Mouse (Mus musculus) stomach, postnatal 0 days (tissue): ENCODE data around the gene Abat. TPM values are rescaled to one million over a fixed set of nuclear protein-coding genes. Genes with fewer than 3 reads are reported as not detected.

Experiments
- ATAC-seq: fragments of 200-750 bp; cut with Nextera tagmentation; 2 replicates; pipeline ENCODE4 v1.8.0; 2017; ENCODE audit not compliant: low FRiP score, low TSS enrichment
- DNase-seq: peaks from one replicate; pipeline ENCODE4 v3.0.0-alpha.2; 2016; ENCODE audit warnings: low spot score
- H3K27ac ChIP-seq: fragments of 300-500 bp; sonication (generic); replicated peaks from 2 replicates; pipeline ENCODE4 v1.5.1; 2014; ENCODE audit warnings: mild to moderate bottlenecking, control low read depth
- H3K27me3 ChIP-seq: fragments of 300-500 bp; sonication (generic); 2 replicates; pipeline ENCODE4 v1.6.1; 2014; ENCODE audit warnings: low read length; ENCODE audit not compliant: control insufficient read depth, insufficient read depth
- H3K36me3 ChIP-seq: fragments of 300-500 bp; sonication (generic); 2 replicates; pipeline ENCODE4 v1.6.1; 2014; ENCODE audit warnings: low read length, mixed read lengths; ENCODE audit not compliant: control insufficient read depth, insufficient read depth
- H3K4me1 ChIP-seq: fragments of 300-500 bp; sonication (generic); replicated peaks from 2 replicates; pipeline ENCODE4 v1.6.1; 2014; ENCODE audit warnings: antibody characterized with exemption; ENCODE audit not compliant: control insufficient read depth, insufficient read depth
- H3K4me2 ChIP-seq: fragments of 300-500 bp; sonication (generic); replicated peaks from 2 replicates; pipeline ENCODE4 v1.6.1; 2014; ENCODE audit warnings: low read depth, mild to moderate bottlenecking, control low read depth, moderate library complexity
- H3K4me3 ChIP-seq: fragments of 300-500 bp; sonication (generic); 2 replicates; pipeline ENCODE4 v1.5.1; 2014; ENCODE audit warnings: low read depth, low read length, control low read depth
- H3K9ac ChIP-seq: fragments of 300-500 bp; sonication (generic); 2 replicates; pipeline ENCODE4 v1.6.1; 2014; ENCODE audit warnings: mild to moderate bottlenecking, low read length, control low read depth, mixed read lengths
- H3K9me3 ChIP-seq: fragments of 300-500 bp; sonication (generic); 2 replicates; pipeline ENCODE4 v1.6.1; 2016; ENCODE audit warnings: low read length; ENCODE audit not compliant: control insufficient read depth
- CTCF ChIP-seq: IDR thresholded peaks from 2 replicates; pipeline ENCODE4 v1.5.1; 2016; ENCODE audit warnings: antibody characterized with exemption, low read depth, mild to moderate bottlenecking, moderate library complexity
- EP300 ChIP-seq: optimal IDR thresholded peaks from 2 replicates; pipeline ENCODE3; 2016; ENCODE audit warnings: antibody characterized with exemption
- WGBS: fragments of 180-500 bp; shearing (Covaris S2); extraction: QIAGEN DNeasy Blood & Tissue Kit; methylation state at CpG from one replicate; pipeline ENCODE4 v1.1.7; 2014; 5-methylcytosine and 5-hydroxymethylcytosine counted together
- polyA plus RNA-seq: library from polyadenylated mRNA; unstranded; fragments of >200 nt; fragmentation: Nextera tagmentation; extraction: Ambion mirVana; gene quantifications from 2 replicates; pipeline ENCODE4 v1.2.1, GENCODE M21; 2015

Gene Abat
- polyA plus RNA-seq, 1 experiment from 2014 or later = 4.1 TPM

GRCm38 (mm10) chr16:8491743-8492490 lies 21.3 kb upstream of the Abat start:
- Histone ChIP-seq H3K4me3 (no peak overlapping the region), H3K27ac (no peak overlapping the region), H3K27me3 (no peaks in the 10 kb centered on the region), H3K9ac (no peak overlapping the region), H3K9me3 (no peaks in the 10 kb centered on the region), H3K4me1 (no peaks in the 10 kb centered on the region), H3K4me2 (no peak overlapping the region), H3K36me3 (no peaks in the 10 kb centered on the region; the same call in 1 of the 2 replicates)
- no peak for TF ChIP-seq CTCF
- DNase-seq = no peak
- 45% methylated on average over 13 of the region's 13 CpGs for WGBS
- no peak for ATAC-seq

- Histone ChIP-seq H3K9ac (no peak overlapping the region), H3K36me3 (no peaks in the 10 kb centered on the region; the same call in 1 of the 2 replicates), H3K27ac (no peak overlapping the region), H3K4me2 (no peak overlapping the region), H3K27me3 (no peaks in the 10 kb centered on the region), H3K9me3 (no peaks in the 10 kb centered on the region), H3K4me3 (no peak overlapping the region), H3K4me1 (no peaks in the 10 kb centered on the region)
- WGBS = 25% methylated on average over 4 of the region's 4 CpGs
- ATAC-seq (peak; percentile 77), DNase-seq (peak; percentile 68)
- peak; percentile 97 for TF ChIP-seq CTCF
- TF ChIP-seq EP300 = no peak
Measured at GRCm38 (mm10) chr16:8494268-8494667, 19.0 kb upstream of the Abat start.

GRCm38 (mm10) chr16:8496967-8497366 lies 16.3 kb upstream of the Abat start:
- ATAC-seq (no peak), DNase-seq (no peak)
- H3K27ac ChIP-seq = no peak overlapping the region
- H3K36me3 ChIP-seq = no peaks in the 10 kb centered on the region
- H3K4me1 ChIP-seq = no peaks in the 10 kb centered on the region
- no peak for TF ChIP-seq EP300
- no peak for TF ChIP-seq CTCF
- H3K9ac ChIP-seq = no peak overlapping the region
- no peaks in the 10 kb centered on the region for H3K9me3 ChIP-seq
- no peak overlapping the region for H3K4me2 ChIP-seq
- WGBS = 48% methylated on average over 2 of the region's 2 CpGs
- no peak overlapping the region for H3K4me3 ChIP-seq
- H3K27me3 ChIP-seq = no peaks in the 10 kb centered on the region

- WGBS = 31% methylated on average over 2 of the region's 2 CpGs
- no peaks in the 10 kb centered on the region for H3K27me3 ChIP-seq
- ATAC-seq (no peak), DNase-seq (no peak)
- H3K4me2 ChIP-seq = no peak overlapping the region
- TF ChIP-seq CTCF (peak; percentile 30), EP300 (no peak)
- no peak overlapping the region for H3K27ac ChIP-seq
- H3K36me3 ChIP-seq = no peaks in the 10 kb centered on the region
- no peaks in the 10 kb centered on the region for H3K9me3 ChIP-seq
- no peak overlapping the region for H3K4me3 ChIP-seq
- no peaks in the 10 kb centered on the region for H3K4me1 ChIP-seq
- no peak overlapping the region for H3K9ac ChIP-seq
Measured at GRCm38 (mm10) chr16:8504271-8504670, 9.0 kb upstream of the Abat start.

GRCm38 (mm10) chr16:8509894-8510293 lies 3.3 kb upstream of the Abat start:
- WGBS = 71% methylated on average over 5 of the region's 5 CpGs
- ATAC-seq = no peak

GRCm38 (mm10) chr16:8512830-8513229 lies 399 bp upstream of the Abat start:
- ATAC-seq (0 out of 2 replicates have a peak, but pooled peaks have one; percentile 10), DNase-seq (no peak)
- H3K27ac ChIP-seq = no peak overlapping the region
- H3K9me3 ChIP-seq = no peaks in the 10 kb centered on the region
- peak overlapping the region; percentile 45 for H3K4me3 ChIP-seq
- no peaks in the 10 kb centered on the region; the same call in 1 of the 2 replicates for H3K27me3 ChIP-seq
- peak overlapping the region; percentile 74 for H3K4me2 ChIP-seq
- WGBS = 1% methylated on average over 5 of the region's 5 CpGs
- H3K9ac ChIP-seq = no peak overlapping the region; the same call in 1 of the 2 replicates
- TF ChIP-seq EP300 = no peak
- no peak for TF ChIP-seq CTCF
- H3K4me1 ChIP-seq = no peaks in the 10 kb centered on the region
- no peaks in the 10 kb centered on the region for H3K36me3 ChIP-seq

More at GRCm38 (mm10) chr16:8509894-8510293, 3.3 kb upstream of the Abat start:
- Histone ChIP-seq H3K4me2 (no peak overlapping the region), H3K36me3 (no peaks in the 10 kb centered on the region), H3K27ac (no peak overlapping the region), H3K27me3 (no peaks in the 10 kb centered on the region; the same call in 1 of the 2 replicates), H3K4me3 (no peak overlapping the region), H3K9me3 (no peaks in the 10 kb centered on the region), H3K9ac (no peak overlapping the region), H3K4me1 (no peaks in the 10 kb centered on the region)
- no peak for DNase-seq
- TF ChIP-seq EP300 (no peak), CTCF (no peak)
